ENCODE assay signal across 8 mouse cellular contexts in genomic region chr13:107955327-107956110, GRCm38 (mm10).
DNase-seq lines count a peak whose midpoint lies in the region; ATAC-seq lines count a peak whose summit lies in the region.

No protein-coding gene starts in this region.

- H3K9me3 ChIP-seq in forebrain, embryonic 14.5 days (replicated peaks; ENCODE audit: control insufficient read depth, low read length): no peaks in the 10 kb centered on the region

- peak; percentile 87 for ATAC-seq in forebrain, embryonic 14.5 days

- DNase-seq in 3134 (ENCODE audit: extremely low read depth, insufficient read length, low spot score) (peak; percentile 26), MN1 (ENCODE audit: low spot score) (peak; percentile 12)
- DNase-seq in forebrain, embryonic 14.5 days (ENCODE audit: low spot score): peak; percentile 70
- peak; percentile 25 to 64 for DNase-seq in kidney, postnatal 25 days
- peak; percentile 79 for DNase-seq in neural tube, embryonic 10.5 days (ENCODE audit: extremely low spot score, low spot score)
- DNase-seq in spleen, postnatal 36 days (ENCODE audit: low spot score in 2 of 2): no peak
- no peak for DNase-seq in urinary bladder, adult 2 months (ENCODE audit: low spot score)
- no peak for DNase-seq in urinary bladder, postnatal 25 days (ENCODE audit: low spot score)

- no peaks in the 10 kb centered on the region for H3K27me3 ChIP-seq in forebrain, embryonic 14.5 days (replicated peaks; ENCODE audit: control insufficient read depth, insufficient read depth, low read length)

- no peaks in the 10 kb centered on the region for H3K36me3 ChIP-seq in forebrain, embryonic 14.5 days (ENCODE audit: control insufficient read depth, insufficient read depth, low read length)

- H3K4me2 ChIP-seq in forebrain, embryonic 14.5 days (ENCODE audit: low read length): peak overlapping the region; percentile 24; the same call in 1 of the 2 replicates

- no peak overlapping the region for H3K27ac ChIP-seq in forebrain, embryonic 14.5 days (ENCODE audit: low read depth, low read length)

- H3K4me1 ChIP-seq in forebrain, embryonic 14.5 days (ENCODE audit: control insufficient read depth, insufficient read depth, low read length): peaks cover 11% of the 10 kb centered on the region; the same call in 1 of the 2 replicates

- H3K9ac ChIP-seq in forebrain, embryonic 14.5 days (ENCODE audit: low read length): no peak overlapping the region

- H3K4me3 ChIP-seq in forebrain, embryonic 14.5 days (ENCODE audit: low read depth, low read length): no peak overlapping the region

- WGBS in forebrain, embryonic 14.5 days: 3% methylated on average over 14 of the region's 18 CpGs

Comparison
In these comparisons a context has a peak if more than half of its experiments do, and no peak if none do; other contexts are left out.
1. DNase-seq: peak in 3134 (single experiment), MN1 (single experiment), forebrain, embryonic 14.5 days (single experiment), kidney, postnatal 25 days (2 of 2) and neural tube, embryonic 10.5 days (single experiment); none in spleen, postnatal 36 days (0 of 2), urinary bladder, adult 2 months (single experiment) and urinary bladder, postnatal 25 days (single experiment).